Mouse (Mus musculus) intestine, embryonic 15.5 days (tissue): ENCODE data around the gene Usp31. TPM values are rescaled to one million over a fixed set of nuclear protein-coding genes. Genes with fewer than 3 reads are reported as not detected.

Experiments
- polyA plus RNA-seq: library from polyadenylated mRNA; unstranded; fragments of >200 nt; fragmentation: Nextera tagmentation; extraction: Ambion mirVana; gene quantifications from 2 replicates; pipeline ENCODE4 v1.2.1, GENCODE M21; 2015

Usp31 gene
- polyA plus RNA-seq, 1 experiment from 2014 or later, result 1.6 TPM

Other genes with a start within 250 kb of the Usp31 start
- gene Scnn1g, start 27.2 kb upstream of the Usp31 start, polyA plus RNA-seq, result 0.19 and 0.24 TPM in 2 replicates
- gene Scnn1b, start 157.8 kb upstream of the Usp31 start, polyA plus RNA-seq, result 0.30 and 0.48 TPM in 2 replicates